9 mouse cellular contexts compared by ENCODE assay signal in the genomic region with DNA sequence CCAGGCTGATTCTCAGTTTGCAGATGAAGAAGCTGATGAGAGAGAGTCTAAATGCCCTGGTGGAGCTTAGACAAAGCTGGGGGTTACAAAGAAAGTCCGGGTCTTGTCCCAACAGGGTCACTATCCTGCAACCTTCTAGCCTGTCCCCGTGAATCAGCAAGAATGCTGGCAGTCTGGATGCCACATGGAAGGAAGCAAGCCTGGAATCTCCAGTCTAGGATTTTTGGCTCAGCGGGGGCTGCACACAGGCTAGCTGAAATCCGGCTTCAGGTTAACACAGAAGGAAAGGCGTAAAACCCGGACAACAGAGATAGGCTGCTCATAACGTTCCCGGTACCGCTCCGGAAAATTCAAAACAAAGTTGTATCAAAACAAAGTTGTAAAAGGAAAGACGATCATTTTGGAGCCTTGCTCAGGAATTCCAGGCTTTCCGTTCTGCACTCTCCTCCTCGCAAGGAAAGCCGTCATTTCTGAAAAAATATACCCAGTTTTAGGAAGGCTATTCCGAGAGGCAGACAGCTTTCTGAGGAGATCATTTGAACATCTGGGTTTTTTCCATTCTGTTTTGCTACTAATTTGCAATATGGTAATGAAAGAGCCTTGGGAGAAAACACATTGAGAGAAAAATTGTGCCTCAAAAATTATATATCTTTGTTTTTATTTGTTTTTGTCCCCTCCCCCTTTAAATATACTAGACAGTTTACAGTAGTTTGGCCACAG.
DNase-seq lines count a peak whose midpoint lies in the region; ATAC-seq and TF ChIP-seq lines count a peak whose summit lies in the region.
"Had no signal": no experiment of that assay in that cellular context is flagged by ENCODE, and none has a peak within 500 bp of the region (broad histone marks: within the 10 kb centered on the region; RNA-seq: fewer than 3 reads in every experiment).

No protein-coding gene starts in this region.

- no peaks in the 10 kb centered on the region for H3K4me1 ChIP-seq in midbrain, embryonic 12.5 days
- no peaks in the 10 kb centered on the region for H3K4me1 ChIP-seq in thymus, adult 2 months (replicated peaks; ENCODE audit: control insufficient read depth, insufficient read depth, low read length)
- H3K4me1 ChIP-seq: liver, embryonic 13.5 days had no signal

- no peaks in the 10 kb centered on the region for H3K36me3 ChIP-seq in midbrain, embryonic 12.5 days
- no peaks in the 10 kb centered on the region for H3K36me3 ChIP-seq in thymus, adult 2 months (ENCODE audit: control insufficient read depth, insufficient read depth, low read length)
- H3K36me3 ChIP-seq: liver, embryonic 13.5 days had no signal

- intact Hi-C loops in left cerebral cortex, postnatal 10 days (cut with DNase I) = no loop called here

- no peak for TF ChIP-seq POLR2A in thymus, adult 2 months (IDR thresholded peaks at IDR 0.05; ENCODE audit: control insufficient read depth, extremely low read depth, insufficient read depth, low read length, poor library complexity)

- H3K4me2 ChIP-seq in midbrain, embryonic 12.5 days (replicated peaks) = peak overlapping the region; percentile 3; the same call in 1 of the 2 replicates
- H3K4me2 ChIP-seq: liver, embryonic 13.5 days had no signal

- no peaks in the 10 kb centered on the region for H3K9me3 ChIP-seq in midbrain, embryonic 12.5 days
- H3K9me3 ChIP-seq: liver, embryonic 13.5 days had no signal

- H3K27ac ChIP-seq in midbrain, embryonic 12.5 days (replicated peaks) = no peak overlapping the region
- no peak overlapping the region for H3K27ac ChIP-seq in thymus, adult 2 months (ENCODE audit: control insufficient read depth, insufficient read depth, low read length)
- H3K27ac ChIP-seq: liver, embryonic 13.5 days had no signal

- ATAC-seq in granulocyte monocyte progenitor cell, adult 5-6 weeks (replicated peaks; ENCODE audit: poor library complexity, severe bottlenecking) = peak; percentile 9; the same call in 1 of the 2 replicates
- no peak for ATAC-seq in midbrain, embryonic 12.5 days (ENCODE audit: low FRiP score, low read depth)
- no peak for ATAC-seq in inflammation-experienced regulatory T-cells, adult 6 months

- DNase-seq in left cerebral cortex, postnatal 10 days (ENCODE audit: extremely low spot score in 1 of 2, low spot score in 2 of 2) = peak; percentile 14 to 68
- DNase-seq in left cerebral cortex, adult 8-10 months (ENCODE audit: low spot score in 2 of 2) = no peak
- peak; percentile 13 for DNase-seq in adrenal gland, postnatal 25 days
- peak; percentile 14 for DNase-seq in kidney, adult 18-20 months
- no peak for DNase-seq in thymus, adult 2 months
- DNase-seq: liver, embryonic 13.5 days had no signal

- H3K27me3 ChIP-seq in midbrain, embryonic 12.5 days = no peaks in the 10 kb centered on the region
- H3K27me3 ChIP-seq in thymus, adult 2 months (ENCODE audit: control insufficient read depth, insufficient read depth, low read length) = no peaks in the 10 kb centered on the region
- H3K27me3 ChIP-seq: liver, embryonic 13.5 days had no signal

- H3K9ac ChIP-seq in midbrain, embryonic 12.5 days (replicated peaks) = no peak overlapping the region
- H3K9ac ChIP-seq: liver, embryonic 13.5 days had no signal

- no peak for TF ChIP-seq CTCF in thymus, adult 2 months (IDR thresholded peaks at IDR 0.05; ENCODE audit: borderline replicate concordance, control insufficient read depth, extremely low read depth, insufficient read depth, low read length, poor library complexity)

- WGBS in midbrain, embryonic 12.5 days = 57% methylated on average over 15 of the region's 15 CpGs
- 66% methylated on average over 15 of the region's 15 CpGs for WGBS in thymus, adult 2 months

- H3K4me3 ChIP-seq in midbrain, embryonic 12.5 days = no peak overlapping the region
- no peak overlapping the region for H3K4me3 ChIP-seq in thymus, adult 2 months (ENCODE audit: control insufficient read depth, insufficient read depth, low read length)
- H3K4me3 ChIP-seq: liver, embryonic 13.5 days had no signal

Comparison
In these comparisons a context has a peak if more than half of its experiments do, and no peak if none do; other contexts are left out.
1. DNase-seq: peak in left cerebral cortex, postnatal 10 days (2 of 2), adrenal gland, postnatal 25 days (single experiment) and kidney, adult 18-20 months (single experiment); none in left cerebral cortex, adult 8-10 months (0 of 2) and thymus, adult 2 months (single experiment).